Mouse (Mus musculus): ENCODE data around the gene Ccdc142.
A peak's percentile ranks its signal among the peaks of the same experiment; 100 is the strongest.

Ccdc142 gene

DNA sequence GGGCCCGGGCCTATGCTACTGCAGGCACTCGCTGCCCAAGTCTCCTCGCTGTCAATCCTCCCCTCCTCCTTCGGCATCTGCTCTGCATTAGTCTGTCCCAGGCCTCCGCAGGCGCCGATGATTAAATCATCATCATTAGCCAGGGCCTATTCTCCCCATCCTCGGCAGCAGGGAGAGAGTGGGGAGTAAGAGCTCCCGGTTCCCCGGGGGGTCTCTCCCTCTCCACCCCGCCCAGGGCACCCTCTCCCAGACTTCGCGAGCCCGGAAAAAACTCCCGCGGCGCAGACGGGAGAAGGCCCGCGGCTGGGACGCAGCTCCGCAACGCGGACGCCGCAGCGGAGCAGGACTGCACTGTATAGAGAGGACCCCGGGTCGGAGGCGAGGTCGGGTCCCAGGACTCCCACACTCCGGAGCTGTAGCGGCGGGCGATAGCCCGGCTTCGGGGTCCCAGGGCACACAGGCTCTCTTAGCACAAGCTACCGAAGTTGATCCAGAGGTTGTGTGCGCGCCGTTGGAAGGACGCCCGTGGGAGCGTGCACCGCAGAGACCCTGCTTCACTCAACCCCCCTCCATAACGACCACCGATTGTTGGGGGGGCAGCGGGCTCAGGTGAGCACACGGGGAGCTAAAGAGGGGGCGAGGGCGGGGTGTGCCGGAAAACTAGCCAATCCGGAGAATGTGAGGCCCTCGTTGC lies 23.6 kb upstream of the Ccdc142 start, which contains the start of gene Pcgf1:
Gene Pcgf1, plus strand, starts transcription at position 240 of the 694 bp plus-strand sequence.
- Histone ChIP-seq H3K4me1 (replicated peaks; ENCODE audit: low read depth, low read length) (peaks cover 21% of the 10 kb centered on the region), H3K9me3 (ENCODE audit: low read length) (no peaks in the 10 kb centered on the region), H3K4me3 (replicated peaks; ENCODE audit: low read length) (peak within 1 kb of the TSS; percentile 94), H3K27me3 (ENCODE audit: insufficient read depth, low read length) (peaks cover 38% of the 10 kb centered on the region), H3K36me3 (ENCODE audit: insufficient read depth, low read length) (peaks cover 32% of the 10 kb centered on the region)
- TF ChIP-seq CTCF (conservative IDR thresholded peaks at IDR 0.05; ENCODE audit: low read length) (no peak), POU5F1 (IDR thresholded peaks at IDR 0.05; ENCODE audit: borderline replicate concordance, low read length) (no peak), NANOG (IDR thresholded peaks at IDR 0.05; ENCODE audit: borderline replicate concordance, low read length) (no peak)

DNA sequence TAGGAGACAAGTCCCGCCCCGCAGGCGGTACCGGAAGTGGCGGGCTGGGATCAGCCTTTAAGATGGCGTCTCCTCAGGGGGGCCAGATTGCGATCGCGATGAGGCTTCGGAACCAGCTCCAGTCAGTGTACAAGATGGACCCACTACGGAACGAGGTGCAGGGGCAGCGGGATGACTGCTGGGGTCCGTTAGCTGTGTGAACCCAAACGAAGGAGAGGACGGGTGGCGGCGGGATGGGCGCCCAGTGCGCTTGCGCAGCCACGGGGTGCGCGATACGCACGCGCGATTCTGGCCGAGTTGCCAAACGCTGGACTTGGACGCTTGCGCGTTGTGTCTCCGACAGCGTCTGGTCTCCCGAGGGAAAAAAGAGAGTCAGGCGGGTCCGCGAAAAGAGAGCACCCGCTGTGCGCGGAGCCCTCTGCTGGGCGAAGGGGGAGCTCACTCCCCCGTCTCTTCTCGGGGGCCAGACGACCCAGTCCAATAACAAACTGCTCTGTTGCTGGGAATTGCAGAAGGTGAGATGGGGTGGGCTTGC lies 23.0 kb upstream of the Ccdc142 start:
- peaks cover 21% of the 10 kb centered on the region for H3K4me1 ChIP-seq (replicated peaks; ENCODE audit: low read depth, low read length)
- peaks cover 39% of the 10 kb centered on the region for H3K27me3 ChIP-seq (ENCODE audit: insufficient read depth, low read length)
- no peaks in the 10 kb centered on the region for H3K9me3 ChIP-seq (ENCODE audit: low read length)
- no peak for TF ChIP-seq POU5F1 (IDR thresholded peaks at IDR 0.05; ENCODE audit: borderline replicate concordance, low read length)
- peak; percentile 10; the same call in 1 of the 2 replicates for TF ChIP-seq CTCF (conservative IDR thresholded peaks at IDR 0.05; ENCODE audit: low read length)
- TF ChIP-seq NANOG (IDR thresholded peaks at IDR 0.05; ENCODE audit: borderline replicate concordance, low read length): no peak
- peak overlapping the region; percentile 94 for H3K4me3 ChIP-seq (replicated peaks; ENCODE audit: low read length)
- peaks cover 34% of the 10 kb centered on the region for H3K36me3 ChIP-seq (ENCODE audit: insufficient read depth, low read length)

- H3K4me1 ChIP-seq (replicated peaks; ENCODE audit: low read depth, low read length): peaks cover 21% of the 10 kb centered on the region
- no peak overlapping the region for H3K4me3 ChIP-seq (replicated peaks; ENCODE audit: low read length)
- peaks cover 34% of the 10 kb centered on the region for H3K36me3 ChIP-seq (ENCODE audit: insufficient read depth, low read length)
- H3K27me3 ChIP-seq (ENCODE audit: insufficient read depth, low read length): peaks cover 43% of the 10 kb centered on the region
- TF ChIP-seq POU5F1 (IDR thresholded peaks at IDR 0.05; ENCODE audit: borderline replicate concordance, low read length): no peak
- TF ChIP-seq NANOG (IDR thresholded peaks at IDR 0.05; ENCODE audit: borderline replicate concordance, low read length): no peak
- TF ChIP-seq CTCF (conservative IDR thresholded peaks at IDR 0.05; ENCODE audit: low read length): no peak
- H3K9me3 ChIP-seq (ENCODE audit: low read length): no peaks in the 10 kb centered on the region
Observed at GRCm38 (mm10) chr6:83080210-83080609, 21.2 kb upstream of the Ccdc142 start.

GRCm38 (mm10) chr6:83083497-83083896 lies 17.9 kb upstream of the Ccdc142 start:
- TF ChIP-seq NANOG (IDR thresholded peaks at IDR 0.05; ENCODE audit: borderline replicate concordance, low read length): no peak
- TF ChIP-seq POU5F1 (IDR thresholded peaks at IDR 0.05; ENCODE audit: borderline replicate concordance, low read length): no peak
- no peak for TF ChIP-seq CTCF (conservative IDR thresholded peaks at IDR 0.05; ENCODE audit: low read length)

GRCm38 (mm10) chr6:83084477-83084876 lies 16.9 kb upstream of the Ccdc142 start:
- Histone ChIP-seq H3K9me3 (ENCODE audit: low read length) (no peaks in the 10 kb centered on the region), H3K4me3 (replicated peaks; ENCODE audit: low read length) (no peak overlapping the region), H3K36me3 (ENCODE audit: insufficient read depth, low read length) (peaks cover 32% of the 10 kb centered on the region), H3K4me1 (replicated peaks; ENCODE audit: low read depth, low read length) (peaks cover 32% of the 10 kb centered on the region), H3K27me3 (ENCODE audit: insufficient read depth, low read length) (peaks cover 68% of the 10 kb centered on the region)
- TF ChIP-seq POU5F1 (IDR thresholded peaks at IDR 0.05; ENCODE audit: borderline replicate concordance, low read length) (no peak), NANOG (IDR thresholded peaks at IDR 0.05; ENCODE audit: borderline replicate concordance, low read length) (no peak), CTCF (conservative IDR thresholded peaks at IDR 0.05; ENCODE audit: low read length) (no peak)

More at GRCm38 (mm10) chr6:83083497-83083896, 17.9 kb upstream of the Ccdc142 start:
- H3K36me3 ChIP-seq (ENCODE audit: insufficient read depth, low read length): peaks cover 34% of the 10 kb centered on the region
- peaks cover 60% of the 10 kb centered on the region for H3K27me3 ChIP-seq (ENCODE audit: insufficient read depth, low read length)
- peaks cover 36% of the 10 kb centered on the region for H3K4me1 ChIP-seq (replicated peaks; ENCODE audit: low read depth, low read length)
- H3K9me3 ChIP-seq (ENCODE audit: low read length): no peaks in the 10 kb centered on the region
- no peak overlapping the region for H3K4me3 ChIP-seq (replicated peaks; ENCODE audit: low read length)

- Histone ChIP-seq H3K27me3 (ENCODE audit: insufficient read depth, low read length) (peaks cover 82% of the 10 kb centered on the region), H3K4me1 (replicated peaks; ENCODE audit: low read depth, low read length) (peaks cover 30% of the 10 kb centered on the region)
- TF ChIP-seq CTCF (conservative IDR thresholded peaks at IDR 0.05; ENCODE audit: low read length) (no peak), POU5F1 (IDR thresholded peaks at IDR 0.05; ENCODE audit: borderline replicate concordance, low read length) (no peak), NANOG (IDR thresholded peaks at IDR 0.05; ENCODE audit: borderline replicate concordance, low read length) (no peak)
Observed at GRCm38 (mm10) chr6:83086121-83087035, 15.0 kb upstream of the Ccdc142 start, which contains the start of gene Lbx2. TSS of gene Lbx2 (plus strand) at chr6:83086367.

GRCm38 (mm10) chr6:83087205-83087925 lies 14.0 kb upstream of the Ccdc142 start:
- TF ChIP-seq CTCF (conservative IDR thresholded peaks at IDR 0.05; ENCODE audit: low read length): no peak
- TF ChIP-seq NANOG (IDR thresholded peaks at IDR 0.05; ENCODE audit: borderline replicate concordance, low read length): no peak
- TF ChIP-seq POU5F1 (IDR thresholded peaks at IDR 0.05; ENCODE audit: borderline replicate concordance, low read length): no peak
- Histone ChIP-seq H3K36me3 (ENCODE audit: insufficient read depth, low read length) (peaks cover 6% of the 10 kb centered on the region), H3K4me3 (replicated peaks; ENCODE audit: low read length) (peak overlapping the region; percentile 62), H3K9me3 (ENCODE audit: low read length) (no peaks in the 10 kb centered on the region), H3K4me1 (replicated peaks; ENCODE audit: low read depth, low read length) (peaks cover 30% of the 10 kb centered on the region), H3K27me3 (ENCODE audit: insufficient read depth, low read length) (peaks cover 89% of the 10 kb centered on the region)

More at GRCm38 (mm10) chr6:83086121-83087035, 15.0 kb upstream of the Ccdc142 start, which contains the start of gene Lbx2:
- H3K4me3 ChIP-seq (replicated peaks; ENCODE audit: low read length): peak within 1 kb of the TSS; percentile 62
- H3K36me3 ChIP-seq (ENCODE audit: insufficient read depth, low read length): peaks cover 13% of the 10 kb centered on the region
- H3K9me3 ChIP-seq (ENCODE audit: low read length): no peaks in the 10 kb centered on the region

Data from E14TG2a.4 (cell line).